Mouse (Mus musculus) right cerebral cortex, postnatal 25 days (tissue): Measurements from ENCODE around the gene Tex35.
A peak's percentile ranks its signal among the peaks of the same experiment; 100 is the strongest.

Source experiments
- DNase-seq: peaks from one replicate; pipeline ENCODE4 v3.0.0; 2022

Tex35 gene

DNA sequence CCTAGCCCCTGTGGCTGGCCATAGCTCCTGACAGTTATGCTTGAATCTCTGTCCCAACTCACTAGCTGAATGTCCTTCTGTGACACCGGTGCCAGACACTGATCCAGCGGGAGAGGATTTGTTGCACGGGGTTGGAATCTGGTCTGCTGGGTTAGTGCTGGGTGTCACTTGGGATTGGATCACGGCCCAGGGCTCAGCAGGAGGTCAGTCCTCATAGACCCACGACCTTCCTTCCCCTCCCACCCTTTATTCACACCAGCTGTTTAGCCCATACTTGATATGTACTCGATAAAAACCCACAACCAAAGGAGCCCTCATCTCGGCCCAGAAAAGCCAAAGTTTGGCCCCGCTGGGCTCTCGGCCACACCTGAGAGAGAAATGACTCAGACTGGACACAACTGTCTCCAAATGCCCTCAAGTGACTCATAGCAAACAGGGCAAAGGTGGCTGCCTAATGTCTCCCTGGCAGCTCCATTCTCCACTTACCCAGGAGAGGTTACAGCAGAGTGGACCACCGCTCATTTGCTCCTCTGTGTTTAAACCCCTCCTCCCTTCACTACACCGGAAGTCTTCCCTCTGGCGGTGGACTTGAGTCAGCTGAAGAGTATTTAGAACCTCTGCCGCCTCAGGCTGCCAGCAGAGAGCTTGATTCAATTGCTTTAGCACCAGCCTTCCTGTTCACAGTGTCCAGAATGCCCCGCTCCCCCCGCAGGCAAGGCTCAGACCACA lies 27.2 kb downstream of the Tex35 start:
- DNase-seq = no peak

DNA sequence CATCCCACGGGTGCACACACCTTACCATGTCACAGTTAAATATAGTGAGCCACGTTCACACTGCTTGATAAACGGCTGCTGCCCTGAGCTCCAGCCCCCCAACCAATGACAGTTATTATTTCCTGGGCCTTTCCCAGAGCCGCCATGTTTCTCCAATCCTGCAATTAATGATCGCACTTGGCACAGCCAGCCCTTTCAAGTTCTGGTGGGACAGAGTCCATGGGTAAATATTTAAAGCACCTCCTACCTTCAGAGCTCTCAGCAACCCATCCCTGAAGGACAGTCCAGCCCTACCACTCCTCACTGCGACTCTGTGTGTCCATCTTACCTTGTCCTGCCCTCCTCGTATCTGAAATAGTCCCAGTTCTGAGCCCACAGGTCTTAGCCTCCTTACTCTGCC lies 28.4 kb downstream of the Tex35 start:
- no peak for DNase-seq

DNA sequence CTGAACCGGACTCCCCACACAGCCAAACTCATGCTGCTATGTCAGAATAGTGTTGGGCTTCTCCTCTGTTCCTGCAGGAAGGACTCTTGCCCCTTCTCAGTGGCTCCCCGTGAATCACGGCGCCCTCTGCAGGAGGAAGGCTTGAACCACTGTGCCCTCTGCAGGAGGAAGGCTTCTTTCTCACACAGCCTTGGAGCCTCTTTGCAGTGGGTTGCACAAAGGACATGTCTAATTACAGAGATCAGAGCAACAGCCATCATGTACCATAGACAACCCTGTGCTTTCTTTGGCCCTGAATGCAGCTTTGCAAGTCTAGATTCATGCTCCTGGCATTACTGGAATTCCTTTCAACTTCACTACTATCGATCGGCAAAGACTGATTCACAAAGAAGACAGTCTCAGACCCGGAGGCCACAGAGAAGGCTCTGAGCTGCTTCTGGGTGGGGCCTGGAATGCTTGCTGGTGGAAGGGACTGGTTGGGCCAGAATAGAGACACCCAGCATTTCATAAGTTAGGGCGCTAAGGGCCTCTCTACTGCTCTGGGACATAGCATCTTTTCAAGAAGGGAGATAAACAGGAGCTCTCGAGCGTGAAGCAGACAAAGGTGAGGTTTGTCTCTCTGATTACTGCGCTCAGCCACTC lies 29.0 kb downstream of the Tex35 start:
- DNase-seq = no peak

DNA sequence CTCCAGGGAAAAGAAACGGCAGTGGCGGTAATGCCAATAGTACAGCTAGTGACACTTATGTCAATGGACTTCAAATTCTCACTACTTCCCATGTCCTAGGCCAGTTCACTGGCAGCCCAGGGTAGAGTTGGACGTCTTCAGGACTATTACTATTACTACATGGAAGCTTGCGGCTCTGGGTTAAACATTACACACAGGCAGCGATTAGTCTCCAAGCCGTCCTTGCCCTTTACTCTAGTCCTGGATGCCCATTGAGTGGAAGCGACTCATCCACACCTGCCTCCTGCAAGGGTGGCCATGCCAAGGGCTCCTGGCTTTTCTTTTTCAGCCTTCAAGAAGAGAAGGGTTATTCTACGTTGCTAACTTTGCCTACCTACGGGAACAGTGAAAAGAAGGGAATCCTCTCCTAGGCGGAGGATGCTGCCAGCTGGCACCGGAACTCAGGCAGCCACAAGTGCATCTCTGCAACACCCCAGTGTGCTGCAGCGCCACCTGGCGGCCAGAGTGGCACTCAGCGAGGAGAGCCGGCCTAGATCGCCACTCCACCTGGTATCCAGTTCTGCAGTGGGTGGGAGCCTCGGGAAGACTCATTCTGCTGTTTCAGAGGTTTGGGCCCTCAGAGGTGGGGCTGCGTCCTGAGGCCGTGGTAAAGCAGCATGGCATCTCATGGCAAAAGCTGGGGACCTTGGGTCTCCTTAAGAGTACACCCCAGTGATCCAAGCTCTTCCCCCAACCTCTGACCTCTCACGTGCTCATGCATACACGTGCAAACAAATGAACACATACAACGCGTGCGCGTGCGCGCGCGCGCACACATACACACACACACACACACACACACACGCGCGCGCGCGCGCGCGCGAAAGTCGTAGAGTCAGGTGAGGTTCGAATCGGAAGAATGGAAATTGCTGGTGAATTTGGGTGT lies 31.4 kb downstream of the Tex35 start:
- DNase-seq = peak; percentile 90

DNA sequence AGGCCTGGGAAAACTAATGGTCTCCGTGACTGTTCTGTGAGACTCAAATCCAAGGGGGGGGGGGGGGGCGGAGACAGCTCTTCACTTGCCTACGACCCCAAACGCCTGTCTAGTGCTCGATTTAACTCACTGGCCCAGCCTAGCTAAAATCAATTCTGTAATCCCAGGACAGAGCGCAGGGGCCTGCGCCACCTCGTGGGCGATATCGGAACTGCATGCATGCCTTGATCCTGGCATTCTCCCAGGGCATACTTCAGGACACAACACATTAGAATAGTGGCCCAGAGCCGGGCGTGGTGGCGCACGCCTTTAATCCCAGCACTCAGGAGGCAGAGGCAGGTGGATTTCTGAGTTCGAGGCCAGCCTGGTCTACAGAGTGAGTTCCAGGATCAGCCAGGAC lies 32.2 kb downstream of the Tex35 start:
- peak; percentile 55 for DNase-seq

DNA sequence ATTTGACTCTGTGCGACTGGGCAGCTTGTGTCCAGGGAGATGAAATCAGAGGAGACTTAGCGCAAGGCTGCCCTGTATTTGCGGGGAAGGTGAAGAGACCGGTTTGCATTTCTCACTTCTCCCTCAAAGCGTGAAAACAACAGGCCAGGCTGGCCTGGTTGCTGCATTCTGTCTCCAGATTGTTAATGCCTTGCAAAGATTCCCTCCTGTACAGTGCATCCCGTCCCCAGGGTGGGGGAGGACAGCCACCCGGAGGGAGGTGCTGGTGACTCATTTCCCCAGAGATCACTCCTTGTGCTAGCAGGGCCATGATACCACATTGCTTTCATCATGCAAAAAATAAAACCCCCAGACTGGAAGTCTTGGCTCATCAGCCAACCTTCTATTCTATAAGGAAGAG lies 33.5 kb downstream of the Tex35 start:
- DNase-seq = no peak

DNA sequence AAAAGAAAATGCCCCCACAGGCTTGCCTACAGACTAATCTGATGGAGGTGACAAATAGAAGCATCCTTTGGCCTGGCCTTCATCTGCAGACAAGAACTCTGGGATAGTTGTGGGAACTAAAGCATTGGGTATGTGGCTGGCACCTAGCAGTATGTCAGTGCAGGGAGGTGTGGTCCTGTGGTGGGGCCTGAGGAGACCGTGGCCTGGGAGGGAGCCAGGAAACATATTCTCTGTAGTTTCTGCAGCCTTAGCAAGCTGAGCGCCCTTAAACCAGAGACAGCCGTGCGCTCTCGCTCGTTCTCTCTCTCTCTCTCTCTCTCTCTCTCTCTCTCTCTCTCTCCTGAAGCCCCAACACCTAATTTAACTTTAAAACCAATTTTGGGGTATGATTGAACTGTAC lies 34.1 kb downstream of the Tex35 start:
- DNase-seq = no peak

DNA sequence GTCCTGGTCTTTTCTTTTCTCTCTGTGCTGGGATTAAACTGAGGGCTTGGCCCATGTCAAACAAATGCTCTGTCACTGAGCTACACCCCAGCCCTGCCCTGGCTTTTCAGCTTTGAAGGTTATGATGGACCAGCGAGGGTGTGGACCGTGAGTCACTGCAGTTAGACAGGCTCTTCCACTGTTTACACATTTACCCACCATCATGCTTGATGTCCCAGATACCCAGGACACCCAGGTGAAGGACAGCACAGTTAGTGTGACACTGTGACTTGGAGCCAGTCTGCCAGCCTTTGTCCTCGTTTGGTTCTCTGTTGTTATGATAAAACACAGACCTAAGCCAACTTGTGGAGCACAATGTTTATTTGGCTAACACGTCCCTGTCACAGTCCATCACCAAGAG lies 34.9 kb downstream of the Tex35 start:
- DNase-seq = no peak

DNA sequence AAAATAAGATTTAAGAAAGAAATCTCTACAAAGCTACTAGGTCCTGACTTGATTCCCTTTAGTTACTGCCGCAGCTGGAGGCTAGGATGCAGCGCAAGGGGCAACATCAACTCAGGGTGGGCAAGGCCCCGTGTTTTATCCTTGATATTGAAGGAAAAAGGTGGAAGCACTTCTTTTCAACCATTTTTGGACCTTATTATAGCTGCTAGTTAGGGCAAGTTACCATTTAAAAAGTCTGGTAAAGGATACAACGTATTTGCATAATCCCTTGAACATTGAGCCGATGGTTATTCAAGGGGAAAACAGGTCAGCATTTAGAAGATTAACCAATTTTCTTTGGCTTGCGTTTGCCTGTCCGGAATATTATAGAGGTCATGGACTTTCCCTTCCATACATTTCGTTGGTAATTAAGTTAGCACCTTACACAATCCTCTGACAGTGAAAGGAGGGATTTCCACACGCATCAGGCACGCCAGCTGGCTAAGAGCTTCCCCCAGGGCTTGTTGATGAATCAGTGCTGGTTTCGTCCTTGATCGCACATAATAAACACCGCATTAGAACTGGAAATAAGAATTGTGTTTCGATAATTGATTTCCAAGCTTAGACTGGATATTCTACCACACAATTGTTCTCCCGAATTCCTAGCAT lies 39.2 kb downstream of the Tex35 start:
- no peak for DNase-seq

DNA sequence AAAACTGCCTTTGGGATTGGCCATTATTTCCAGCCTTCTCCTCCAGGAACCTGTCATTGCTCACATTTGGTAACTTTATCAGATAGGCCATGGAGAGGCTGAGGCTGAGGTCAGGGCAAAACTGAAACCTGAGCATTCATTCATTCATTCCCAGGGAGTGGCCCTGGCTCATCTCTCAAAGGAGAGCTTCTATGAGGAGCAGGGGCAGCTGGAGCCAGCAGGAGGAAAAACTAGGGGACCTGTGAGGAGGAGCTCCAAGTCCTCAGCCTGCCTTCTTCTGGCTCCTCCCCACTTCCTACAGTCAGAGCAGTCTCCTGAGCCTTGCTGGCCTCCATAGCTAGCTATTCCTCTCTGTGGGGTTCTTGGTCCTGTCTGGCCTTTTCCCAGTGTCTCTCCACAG lies 40.2 kb downstream of the Tex35 start:
- no peak for DNase-seq

DNA sequence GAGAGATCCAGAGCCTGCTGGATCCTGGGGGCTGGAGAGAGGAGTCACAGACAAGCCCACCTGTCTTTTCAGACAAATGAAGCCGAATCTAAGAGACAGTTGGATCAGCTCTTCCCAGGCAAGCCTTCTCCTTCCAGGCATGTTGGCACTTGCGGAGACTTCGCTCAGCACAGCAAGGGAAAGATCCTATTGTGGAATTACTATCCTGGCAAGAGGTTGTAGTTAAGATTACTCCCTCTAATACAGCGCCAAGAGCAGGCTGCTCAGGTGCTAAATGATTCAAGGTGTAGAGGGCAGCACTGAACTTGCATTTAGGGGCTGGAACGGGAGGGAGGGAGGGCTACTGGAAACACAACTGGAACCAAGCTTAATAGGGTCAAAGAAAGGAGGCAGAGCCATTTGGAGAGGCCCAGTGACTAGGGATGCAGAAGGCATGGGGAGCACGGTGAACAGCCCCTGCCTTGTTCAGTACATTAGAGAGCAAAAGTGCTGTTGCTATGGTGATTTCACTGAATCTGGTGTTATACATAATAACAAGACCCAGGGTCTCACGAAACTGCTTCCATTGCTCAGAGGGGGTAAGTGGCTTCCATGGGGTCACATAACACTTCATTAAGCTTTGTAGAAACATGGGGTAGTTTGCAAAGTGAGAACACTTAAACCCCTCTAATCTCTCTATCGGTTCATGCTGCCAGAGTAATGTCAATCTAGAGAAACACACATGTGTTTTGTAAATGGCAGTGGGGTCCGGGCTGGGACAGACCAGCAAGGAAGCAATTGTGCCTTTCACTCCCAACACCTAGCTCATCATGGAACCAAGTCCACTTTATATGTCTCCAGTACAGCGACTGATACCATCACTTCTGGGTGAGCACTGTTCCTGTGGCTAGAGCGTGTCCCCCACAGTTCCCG lies 42.4 kb downstream of the Tex35 start:
- DNase-seq = no peak

DNA sequence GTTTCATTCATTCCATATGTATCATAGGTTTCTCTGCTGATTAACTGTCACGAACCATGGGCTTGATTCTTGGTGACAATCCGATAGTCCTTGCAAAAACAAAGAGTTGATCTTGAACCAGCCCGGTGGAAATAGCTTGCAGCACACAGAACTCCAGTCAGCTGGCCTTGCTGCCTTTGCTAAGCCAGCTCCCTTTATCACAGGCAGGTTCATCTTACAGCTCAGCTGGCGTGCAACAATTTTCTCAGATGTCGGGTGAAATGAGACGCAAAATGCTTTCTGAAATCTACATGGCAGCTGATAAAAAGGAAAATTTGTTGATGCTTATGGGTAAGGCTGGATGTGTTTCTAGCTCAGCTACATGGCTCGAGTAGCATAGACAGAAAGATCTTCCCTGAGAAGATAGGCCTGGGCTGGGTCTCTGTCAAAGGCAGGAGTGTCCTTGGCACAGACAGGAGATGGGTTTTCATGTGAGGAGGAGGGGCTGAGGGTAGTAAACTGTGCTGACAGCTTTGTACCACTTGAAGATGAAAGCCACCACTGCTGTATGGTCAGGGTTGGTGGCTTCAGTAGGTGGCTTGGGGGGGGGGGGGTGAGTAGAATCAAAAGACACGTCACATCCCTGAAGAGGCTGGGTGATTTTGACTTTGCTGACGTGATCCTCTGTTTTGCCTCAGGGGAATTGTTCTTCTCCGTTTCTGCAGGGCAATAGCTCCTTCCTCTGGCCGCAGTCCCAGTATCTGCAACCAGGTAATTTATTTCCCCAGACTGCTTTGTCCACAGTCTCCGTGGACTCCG lies 45.0 kb downstream of the Tex35 start:
- no peak for DNase-seq

DNA sequence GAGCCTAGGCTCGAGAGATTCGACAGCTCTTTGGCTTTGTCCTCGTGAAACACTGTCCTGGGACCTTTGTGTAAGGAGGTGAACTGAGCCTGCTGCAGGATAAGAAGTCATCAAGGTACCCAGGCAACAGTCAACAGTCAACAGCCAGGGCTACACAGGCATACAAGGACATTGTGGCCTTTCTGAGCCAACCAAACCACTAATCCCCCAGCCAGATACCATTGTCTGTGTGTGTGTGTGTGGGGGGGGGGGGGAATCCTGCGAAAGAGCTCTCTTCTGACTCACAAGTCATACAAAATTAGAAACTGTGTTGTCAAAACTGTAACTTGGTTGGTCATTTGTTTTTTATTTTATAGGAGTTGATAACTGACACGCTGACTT lies 46.0 kb downstream of the Tex35 start:
- no peak for DNase-seq

DNA sequence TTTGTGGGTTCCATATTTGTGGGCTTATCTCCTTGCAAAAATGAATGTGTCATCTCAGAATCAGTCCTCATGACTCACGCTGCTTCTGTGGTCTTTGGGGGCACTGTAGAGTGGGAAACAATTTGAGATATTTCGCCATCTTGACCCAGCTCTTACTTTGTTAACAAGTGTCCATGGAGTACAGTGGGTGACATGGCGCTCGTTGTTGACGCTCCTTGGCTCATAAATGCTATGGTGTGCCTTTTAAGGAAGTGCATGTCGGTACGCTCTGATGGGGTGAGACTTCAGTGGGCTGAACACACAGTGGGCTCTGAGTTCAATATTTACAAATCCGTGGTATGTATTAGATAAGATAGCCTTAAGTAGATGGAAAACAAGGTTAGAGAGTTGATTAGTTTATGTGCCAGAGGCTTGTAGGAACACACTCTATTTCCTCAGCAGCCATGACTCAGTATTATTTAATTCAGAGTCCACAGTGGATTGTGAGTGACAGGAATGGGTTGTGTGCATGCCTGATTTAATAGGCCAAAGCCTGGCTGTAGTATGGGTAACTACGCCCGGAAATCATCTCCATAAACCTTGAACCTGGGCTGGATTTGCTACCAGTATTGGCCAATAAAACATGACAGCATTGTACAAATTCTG lies 46.6 kb downstream of the Tex35 start:
- DNase-seq = no peak

DNA sequence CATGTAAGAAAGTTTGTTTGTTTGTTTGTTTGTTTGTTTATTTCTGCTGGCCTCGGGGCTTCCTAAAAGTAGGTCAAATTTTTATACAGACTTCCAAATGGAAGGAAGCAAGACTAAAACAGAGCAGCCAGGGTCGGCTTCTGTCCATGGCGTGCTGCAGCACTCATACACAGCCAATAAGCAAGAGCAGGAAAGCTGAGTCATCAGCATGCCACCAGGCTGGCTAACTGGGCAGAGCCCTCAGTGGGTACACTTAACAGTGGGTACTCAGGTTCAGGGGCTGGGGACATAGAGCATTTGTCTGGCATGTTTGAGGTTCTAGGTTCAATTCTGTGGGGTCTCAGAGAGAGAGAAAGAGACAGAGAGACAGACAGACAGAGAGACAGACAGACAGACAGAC lies 47.3 kb downstream of the Tex35 start:
- DNase-seq = no peak

DNA sequence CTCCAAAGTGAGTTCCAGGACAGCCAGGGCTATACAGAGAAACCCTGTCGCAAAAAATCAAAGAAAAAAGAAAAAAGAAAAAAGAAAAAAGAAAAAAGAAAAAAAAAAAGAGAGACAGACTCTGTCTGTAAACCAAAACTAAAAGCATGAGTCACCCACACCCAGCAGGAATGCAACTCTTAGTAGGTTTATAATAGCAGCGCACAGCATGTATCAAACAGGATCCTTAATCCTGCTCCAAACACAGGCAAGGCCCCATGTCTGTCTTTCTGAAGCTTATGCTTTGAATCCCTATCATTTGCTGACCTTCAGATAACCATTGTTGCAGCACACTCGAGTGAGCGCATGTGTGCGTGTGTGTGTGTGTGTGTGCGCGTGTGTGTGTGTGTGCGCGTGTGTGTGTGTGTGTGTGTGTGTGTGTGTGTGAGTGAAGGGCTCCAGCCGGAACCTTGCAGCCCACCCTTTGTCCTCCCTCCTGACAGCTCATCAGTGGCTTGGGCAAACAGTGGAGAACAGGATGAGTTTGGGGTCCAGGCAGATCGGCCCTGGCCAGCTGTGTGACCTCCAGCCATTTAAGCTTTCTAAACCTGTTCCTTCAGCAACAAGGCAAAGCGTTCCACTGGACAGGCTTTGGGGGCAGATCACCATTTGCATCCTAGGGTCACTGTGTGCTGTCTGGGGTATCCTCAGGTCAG lies 47.9 kb downstream of the Tex35 start:
- DNase-seq = no peak

DNA sequence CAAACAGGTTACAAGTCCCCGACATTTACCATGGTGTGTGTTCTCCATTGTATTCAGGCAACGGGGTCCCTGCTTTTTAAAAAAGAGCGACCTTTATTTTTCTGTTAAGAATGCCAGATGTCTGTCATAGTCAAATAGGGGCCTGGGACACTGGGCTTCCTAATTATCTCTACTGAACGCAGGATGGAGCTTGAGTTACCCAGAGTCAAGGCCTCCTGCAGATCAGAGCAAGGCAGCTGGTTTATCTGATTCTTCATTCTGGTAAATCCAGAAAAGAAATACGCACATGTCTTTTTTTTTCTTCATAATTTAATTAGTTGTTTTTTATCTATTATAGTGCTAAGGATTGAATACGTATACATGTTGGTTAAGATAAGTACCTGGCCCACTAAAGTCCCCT lies 52.6 kb downstream of the Tex35 start:
- DNase-seq = no peak

DNA sequence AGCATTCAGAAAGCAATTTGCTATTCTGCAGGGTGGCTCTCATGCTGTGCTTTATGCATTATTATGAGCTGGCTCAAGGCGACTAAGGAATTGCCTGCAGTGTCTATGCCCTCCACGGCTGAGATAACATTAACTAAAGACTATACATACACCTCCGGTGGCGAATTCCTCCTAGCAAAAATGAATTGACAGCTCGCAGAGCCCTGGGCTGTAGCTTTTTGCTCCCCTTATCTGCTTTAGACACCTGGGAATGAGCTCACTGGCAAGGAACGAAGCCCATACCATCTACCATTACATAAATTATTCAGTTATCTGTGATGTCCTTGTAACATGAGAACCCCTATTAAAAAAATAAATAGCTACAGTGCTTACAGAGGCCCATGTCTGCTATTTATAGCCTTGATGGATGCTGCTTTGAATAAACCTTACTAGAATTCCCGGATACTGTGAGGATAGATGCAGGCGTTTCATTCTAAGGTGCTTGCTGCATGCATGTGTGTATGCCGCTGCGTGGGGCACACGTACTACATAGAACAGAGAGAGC lies 53.1 kb downstream of the Tex35 start:
- no peak for DNase-seq

DNA sequence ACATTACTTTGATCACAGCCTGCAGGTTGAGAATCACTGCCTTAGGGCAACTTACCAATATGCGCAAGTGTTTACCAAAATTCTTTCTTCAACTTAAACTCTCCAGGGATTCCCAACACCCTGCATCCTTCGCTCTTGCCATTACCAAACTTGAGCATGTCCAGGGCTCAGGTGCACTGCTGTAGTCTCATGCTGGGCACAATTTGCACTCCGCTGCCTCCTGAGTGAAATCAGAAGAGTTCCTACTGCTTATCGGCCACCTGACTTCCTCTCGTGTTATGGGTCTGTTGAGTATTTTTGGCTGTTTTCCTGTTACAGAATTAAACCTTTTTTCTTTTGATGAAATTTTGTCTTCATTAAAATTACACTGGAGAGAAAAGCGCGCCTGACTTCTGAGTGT lies 53.8 kb downstream of the Tex35 start:
- no peak for DNase-seq

DNA sequence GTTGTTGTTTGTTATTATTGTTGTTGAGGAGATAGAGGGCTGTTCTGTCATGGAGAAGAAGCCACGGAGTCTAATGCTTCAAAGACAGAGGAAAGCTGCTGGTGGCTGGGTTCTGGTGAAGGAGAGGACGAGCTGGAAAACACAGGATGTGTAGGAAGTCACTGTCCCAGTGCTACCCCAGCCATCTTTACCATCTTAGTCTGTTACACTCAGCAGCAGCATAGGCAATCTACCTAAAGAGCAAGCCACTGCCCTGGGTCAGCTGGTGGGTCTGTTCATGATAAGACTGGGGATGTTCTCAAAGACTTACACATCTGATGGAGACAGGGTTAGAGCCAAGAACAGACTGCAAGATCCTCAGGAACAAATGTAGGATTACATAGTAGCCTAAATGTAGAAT lies 58.6 kb downstream of the Tex35 start:
- DNase-seq = no peak
